Mouse (Mus musculus) liver, embryonic 14.5 days (tissue): Measurements from ENCODE around the gene Vsir. TPM values are rescaled to one million over a fixed set of nuclear protein-coding genes. Genes with fewer than 3 reads are reported as not detected.

ENCODE experiments used
- ATAC-seq: fragments of 200-750 bp; cut with Nextera tagmentation; 2 replicates; pipeline ENCODE4 v1.8.0; 2017; ENCODE audit warnings: moderate number of reproducible peaks, mild to moderate bottlenecking, moderate library complexity; ENCODE audit not compliant: insufficient read depth
- DNase-seq, 3 experiments: peaks; one replicate each; pipeline ENCODE4 v3.0.0-alpha.2; 2012 to 2013; ENCODE audit warnings: low read depth in 3 of 3, low spot score in 3 of 3
- H3K27ac ChIP-seq: fragments of 300-500 bp; sonication (generic); 2 replicates; pipeline ENCODE4 v1.5.1; 2014; ENCODE audit warnings: moderate library complexity, mild to moderate bottlenecking, control low read depth, inconsistent platforms
- H3K27me3 ChIP-seq: fragments of 300-500 bp; sonication (generic); 2 replicates; pipeline ENCODE4 v1.6.1; 2014; ENCODE audit warnings: mild to moderate bottlenecking, low read length, moderate library complexity; ENCODE audit not compliant: control insufficient read depth, insufficient read depth
- H3K36me3 ChIP-seq: fragments of 300-500 bp; sonication (generic); replicated peaks from 2 replicates; pipeline ENCODE4 v1.6.1; 2014; ENCODE audit warnings: low read depth; ENCODE audit not compliant: control insufficient read depth, insufficient read depth
- H3K4me1 ChIP-seq, 2 experiments: fragments of 200-500 bp in 1 of 2; fragments of 300-500 bp in 1 of 2; sonication (generic) in 1 of 2; replicated peaks; 2 replicates each; pipeline ENCODE4 v1.6.1; 2012 to 2014; ENCODE audit warnings: antibody characterized with exemption in 1 of 2, inconsistent platforms in 1 of 2, low read length in 1 of 2; ENCODE audit not compliant: control insufficient read depth in 2 of 2, insufficient read depth in 2 of 2
- H3K4me2 ChIP-seq: fragments of 300-500 bp; sonication (generic); 2 replicates; pipeline ENCODE4 v1.6.1; 2014; ENCODE audit warnings: low read depth, mild to moderate bottlenecking, control low read depth, moderate library complexity
- H3K4me3 ChIP-seq, 2 experiments: fragments of 200-500 bp in 1 of 2; fragments of 300-500 bp in 1 of 2; sonication (generic) in 1 of 2; 2 replicates each; pipeline ENCODE4 v1.5.1; 2012 to 2014; ENCODE audit warnings: low read depth in 2 of 2, low read length in 2 of 2, mild to moderate bottlenecking in 2 of 2, control low read depth in 1 of 2, inconsistent platforms in 1 of 2, moderate library complexity in 1 of 2; ENCODE audit not compliant: insufficient read depth in 1 of 2
- H3K9ac ChIP-seq: fragments of 300-500 bp; sonication (generic); replicated peaks from 2 replicates; pipeline ENCODE4 v1.6.1; 2014; ENCODE audit warnings: mild to moderate bottlenecking, control low read depth, moderate library complexity
- H3K9me3 ChIP-seq: fragments of 300-500 bp; sonication (generic); 2 replicates; pipeline ENCODE4 v1.6.1; 2016; ENCODE audit warnings: low read length, mixed read lengths; ENCODE audit not compliant: control insufficient read depth
- CTCF ChIP-seq: IDR thresholded peaks from 2 replicates; pipeline ENCODE4 v1.5.1; 2016; ENCODE audit warnings: antibody characterized with exemption, low read depth, control low read depth
- EP300 ChIP-seq: IDR thresholded peaks from 2 replicates; pipeline ENCODE4 v1.6.1; 2016; ENCODE audit warnings: antibody characterized with exemption, low read depth
- WGBS: fragments of 180-500 bp; shearing (Covaris S2); extraction: QIAGEN DNeasy Blood & Tissue Kit; methylation state at CpG from one replicate; pipeline ENCODE4 v1.1.7; 2014; ENCODE audit not compliant: insufficient replicate concordance; 5-methylcytosine and 5-hydroxymethylcytosine counted together
- polyA plus RNA-seq, 2 experiments: library from polyadenylated mRNA; depleted of rRNA in 1 of 2; stranded (reverse) in 1 of 2; unstranded in 1 of 2; fragments of >200 nt; fragmentation: Nextera tagmentation in 1 of 2; extraction: Ambion mirVana in 1 of 2; gene quantifications; 2 replicates each; pipeline versions ENCODE4 v1.2.1 to v1.2.3; 2012 to 2014

Gene Vsir
- polyA plus RNA-seq, 2 experiments: 6.2 to 8.8 TPM

DNA sequence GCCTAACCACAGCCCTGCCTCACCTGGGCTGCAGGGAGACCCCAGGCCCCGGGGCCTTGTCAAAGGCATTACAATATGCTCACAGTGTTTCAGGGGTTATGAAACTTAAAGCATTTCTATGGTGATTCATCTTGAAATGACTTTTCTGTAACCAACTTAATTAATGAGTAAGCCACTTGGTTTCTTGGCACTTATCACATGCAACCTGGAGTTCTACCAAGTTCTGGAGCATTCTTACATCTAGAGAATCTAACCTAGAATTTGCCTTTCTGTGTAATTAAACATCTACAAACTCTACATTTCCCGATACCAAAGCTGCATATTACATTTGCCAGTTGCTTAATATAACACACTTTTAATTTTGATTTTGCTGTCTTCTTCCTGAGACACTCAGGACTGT is 70.4 kb downstream of the Vsir start:
- TF ChIP-seq EP300: no peak
- TF ChIP-seq CTCF: no peak
- H3K27ac ChIP-seq: no peak overlapping the region
- H3K36me3 ChIP-seq: no peaks in the 10 kb centered on the region
- no peak for ATAC-seq
- H3K27me3 ChIP-seq: no peaks in the 10 kb centered on the region
- H3K9ac ChIP-seq: no peak overlapping the region
- no peak overlapping the region for H3K4me2 ChIP-seq
- H3K9me3 ChIP-seq: no peaks in the 10 kb centered on the region
- WGBS: 57% methylated on average over 2 of the region's 2 CpGs
- H3K4me3 ChIP-seq: no peak overlapping the region
- H3K4me1 ChIP-seq: no peaks in the 10 kb centered on the region
- no peak for DNase-seq

DNA sequence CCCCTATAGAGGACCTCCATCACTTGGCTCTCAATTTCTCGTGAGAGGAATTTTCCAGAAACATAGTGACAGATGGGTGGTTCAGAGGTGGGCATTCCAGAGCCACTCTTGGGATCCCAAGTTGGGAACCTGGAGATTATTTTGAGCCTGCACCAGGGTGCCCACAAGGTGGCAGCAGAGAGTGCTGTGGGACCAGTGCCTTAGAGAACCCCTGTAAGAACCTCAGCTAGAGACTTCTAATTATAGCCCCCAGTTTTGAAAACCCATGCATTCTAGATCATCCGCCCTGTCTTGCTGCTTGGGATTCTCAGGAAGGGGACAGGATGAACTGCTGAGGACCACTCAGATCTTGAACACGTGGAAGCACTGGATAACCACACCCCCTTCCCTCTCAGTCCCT is 71.5 kb downstream of the Vsir start:
- Histone ChIP-seq H3K4me3 (no peak overlapping the region), H3K27ac (no peak overlapping the region), H3K36me3 (no peaks in the 10 kb centered on the region), H3K9ac (no peak overlapping the region), H3K27me3 (no peaks in the 10 kb centered on the region), H3K9me3 (no peaks in the 10 kb centered on the region), H3K4me1 (no peaks in the 10 kb centered on the region), H3K4me2 (no peak overlapping the region)
- TF ChIP-seq EP300: no peak
- TF ChIP-seq CTCF: peak; percentile 86
- peak; percentile 11 to 18 (median 16) for DNase-seq
- 7% methylated on average over 2 of the region's 3 CpGs for WGBS
- no peak for ATAC-seq

DNA sequence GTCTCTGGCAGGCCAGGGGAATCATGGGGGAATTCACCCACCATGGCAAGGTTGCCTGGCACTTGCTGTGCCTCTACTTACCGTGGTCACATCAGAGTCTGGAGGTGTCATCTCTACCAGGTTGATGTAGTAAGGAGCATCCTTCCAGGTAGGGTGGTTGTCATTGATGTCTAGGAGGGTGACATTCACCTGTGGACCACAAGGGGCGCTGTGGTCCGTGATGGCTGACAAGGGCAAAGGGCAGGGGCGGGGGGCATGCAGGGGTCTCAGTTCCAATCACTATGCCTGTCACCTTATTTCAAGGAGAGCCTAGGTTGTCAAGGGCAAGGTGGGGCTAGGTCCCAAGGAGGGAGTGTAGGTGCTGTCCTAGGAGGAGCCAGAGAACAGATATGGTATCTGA is 73.0 kb downstream of the Vsir start:
- TF ChIP-seq CTCF (peak; percentile 87), EP300 (no peak)
- Histone ChIP-seq H3K27me3 (no peaks in the 10 kb centered on the region), H3K27ac (no peak overlapping the region), H3K36me3 (no peaks in the 10 kb centered on the region), H3K4me2 (no peak overlapping the region), H3K4me1 (no peaks in the 10 kb centered on the region), H3K4me3 (no peak overlapping the region), H3K9me3 (no peaks in the 10 kb centered on the region), H3K9ac (no peak overlapping the region)
- WGBS: 15% methylated on average over 4 of the region's 4 CpGs
- no peak for DNase-seq
- ATAC-seq: no peak

Other genes with a start within 250 kb of the Vsir start
- 0.04 and 0.12 TPM in 2 replicates for gene Spock2, start 240.6 kb upstream of the Vsir start, polyA plus RNA-seq (2012; rRNA removed)
- gene Spock2, start 240.6 kb upstream of the Vsir start, polyA plus RNA-seq (2014; fragmentation: Nextera tagmentation; extraction: Ambion mirVana): 0.04 and 0.06 TPM in 2 replicates
- 0.11 and 0.13 TPM in 2 replicates for gene Chst3, start 127.6 kb upstream of the Vsir start, polyA plus RNA-seq (2012; rRNA removed)
- 0.09 TPM in 2 replicates for gene Chst3, start 127.6 kb upstream of the Vsir start, polyA plus RNA-seq (2014; fragmentation: Nextera tagmentation; extraction: Ambion mirVana)
- gene Psap, start 69.2 kb upstream of the Vsir start, polyA plus RNA-seq (2012; rRNA removed): 146 and 172 TPM in 2 replicates
- 45.6 and 46.0 TPM in 2 replicates for gene Psap, start 69.2 kb upstream of the Vsir start, polyA plus RNA-seq (2014; fragmentation: Nextera tagmentation; extraction: Ambion mirVana)
- gene Gm17455, start 52.9 kb downstream of the Vsir start, polyA plus RNA-seq (2012; rRNA removed): not detected in 2 replicates
- gene Gm17455, start 52.9 kb downstream of the Vsir start, polyA plus RNA-seq (2014; fragmentation: Nextera tagmentation; extraction: Ambion mirVana): not detected in 2 replicates